Mouse (Mus musculus) MEL (cell line): Measurements from ENCODE around the gene Cbr4. TPM values are rescaled to one million over a fixed set of nuclear protein-coding genes. Genes with fewer than 3 reads are reported as not detected.
A peak's percentile ranks its signal among the peaks of the same experiment; 100 is the strongest.

Experiments used
- DNase-seq: peaks from one replicate; pipeline ENCODE4 v3.0.0; 2011; ENCODE audit warnings: low read depth, low spot score
- H3K27ac ChIP-seq: 2 replicates; pipeline ENCODE4 v1.5.1; 2012; ENCODE audit warnings: low read depth, mild to moderate bottlenecking, control low read depth, low read length, moderate library complexity; ENCODE audit not compliant: control insufficient read depth
- H3K27me3 ChIP-seq, 2 experiments: fragments of 150-350 bp in 1 of 2; sonication (generic) in 1 of 2; 2 replicates each; pipeline ENCODE4 v1.6.1; 2012; ENCODE audit warnings: low read length in 2 of 2, mild to moderate bottlenecking in 2 of 2, improper control_type of control experiment in 1 of 2, moderate library complexity in 1 of 2; ENCODE audit not compliant: insufficient read depth in 2 of 2, control insufficient read depth in 1 of 2
- H3K36me3 ChIP-seq, 2 experiments: 2 replicates each; pipeline ENCODE4 v1.6.1; 2012 to 2014; ENCODE audit warnings: low read length in 2 of 2, improper control_type of control experiment in 1 of 2, inconsistent platforms in 1 of 2, mild to moderate bottlenecking in 1 of 2; ENCODE audit not compliant: insufficient read depth in 2 of 2, control insufficient read depth in 1 of 2
- H3K4me1 ChIP-seq, 2 experiments: fragments of 150-350 bp in 1 of 2; sonication (generic) in 1 of 2; 2 replicates each; pipeline ENCODE4 v1.6.1; 2012; ENCODE audit warnings: low read length in 2 of 2, improper control_type of control experiment in 1 of 2, mild to moderate bottlenecking in 1 of 2; ENCODE audit not compliant: insufficient read depth in 2 of 2, control insufficient read depth in 1 of 2
- H3K4me3 ChIP-seq, 2 experiments: fragments of 150-350 bp in 1 of 2; sonication (generic) in 1 of 2; 2 replicates each; pipeline ENCODE4 v1.5.1; 2012; ENCODE audit warnings: low read depth in 2 of 2, low read length in 2 of 2, mild to moderate bottlenecking in 2 of 2, moderate library complexity in 2 of 2, control low read depth in 1 of 2, improper control_type of control experiment in 1 of 2; ENCODE audit not compliant: control insufficient read depth in 1 of 2, insufficient read depth in 1 of 2
- H3K79me2 ChIP-seq: 2 replicates; pipeline ENCODE4 v1.6.1; 2012; ENCODE audit warnings: mild to moderate bottlenecking, low read length, moderate library complexity; ENCODE audit not compliant: control insufficient read depth, poor library complexity, insufficient read depth
- H3K9ac ChIP-seq: 2 replicates; pipeline ENCODE4 v1.6.1; 2012; ENCODE audit warnings: low read depth, mild to moderate bottlenecking, control low read depth, low read length, moderate library complexity; ENCODE audit not compliant: control insufficient read depth, poor library complexity, severe bottlenecking
- H3K9me3 ChIP-seq: fragments of 150-350 bp; sonication (generic); replicated peaks from 2 replicates; pipeline ENCODE4 v1.6.1; 2012; ENCODE audit warnings: mild to moderate bottlenecking, low read length, improper control_type of control experiment, moderate library complexity; ENCODE audit not compliant: insufficient read depth
- BHLHE40 ChIP-seq: IDR thresholded peaks from 2 replicates; pipeline ENCODE4 v1.6.1; 2012; ENCODE audit warnings: low read depth, mild to moderate bottlenecking, inconsistent platforms, low read length, improper control_type of control experiment, borderline replicate concordance
- CHD2 ChIP-seq: IDR thresholded peaks from 2 replicates; pipeline ENCODE4 v1.6.1; 2011; ENCODE audit warnings: low read length, improper control_type of control experiment
- CTCF ChIP-seq, 3 experiments: IDR thresholded peaks in 2 of 3; conservative IDR thresholded peaks in 1 of 3; 2 replicates each; pipeline ENCODE4 v1.5.1; 2011 to 2012; ENCODE audit warnings: low read length in 3 of 3, low read depth in 2 of 3, mild to moderate bottlenecking in 2 of 3, improper control_type of control experiment in 1 of 3, inconsistent platforms in 1 of 3, mixed read lengths in 1 of 3, moderate library complexity in 1 of 3; ENCODE audit not compliant: control insufficient read depth in 1 of 3, insufficient read depth in 1 of 3, poor library complexity in 1 of 3, severe bottlenecking in 1 of 3
- E2F4 ChIP-seq: IDR thresholded peaks from 2 replicates; pipeline ENCODE4 v1.6.1; 2011; ENCODE audit warnings: low read depth, low read length, improper control_type of control experiment, borderline replicate concordance
- ELF1 ChIP-seq: IDR thresholded peaks from 2 replicates; pipeline ENCODE4 v1.6.1; 2014; ENCODE audit warnings: low read depth, mild to moderate bottlenecking, inconsistent platforms, low read length, improper control_type of control experiment, moderate library complexity
- GATA1 ChIP-seq: IDR thresholded peaks from 2 replicates; pipeline ENCODE4 v1.6.1; 2011; ENCODE audit warnings: low read depth, low read length, improper control_type of control experiment
- JUND ChIP-seq: IDR thresholded peaks from 2 replicates; pipeline ENCODE4 v1.6.1; 2011; ENCODE audit warnings: low read depth, mild to moderate bottlenecking, improper control_type of control experiment, low read length
- MAZ ChIP-seq: IDR thresholded peaks from 2 replicates; pipeline ENCODE4 v1.6.1; 2012; ENCODE audit warnings: low read depth, mild to moderate bottlenecking, inconsistent platforms, low read length, improper control_type of control experiment
- MXI1 ChIP-seq: IDR thresholded peaks from 2 replicates; pipeline ENCODE4 v1.6.1; 2011; ENCODE audit warnings: mild to moderate bottlenecking, low read depth, low read length, improper control_type of control experiment
- MYB ChIP-seq: IDR thresholded peaks from 2 replicates; pipeline ENCODE4 v1.6.1; 2011; ENCODE audit warnings: mild to moderate bottlenecking, low read depth, low read length, improper control_type of control experiment
- POLR2AphosphoS2 ChIP-seq: IDR thresholded peaks from 2 replicates; pipeline ENCODE4 v1.6.1; 2011; ENCODE audit warnings: low read length, improper control_type of control experiment
- POLR2AphosphoS5 ChIP-seq: IDR thresholded peaks from 2 replicates; pipeline ENCODE4 v1.6.1; 2012; ENCODE audit warnings: low read depth, borderline replicate concordance, mild to moderate bottlenecking, inconsistent platforms, low read length, moderate library complexity, mixed read lengths
- RAD21 ChIP-seq: IDR thresholded peaks from 2 replicates; pipeline ENCODE4 v1.6.1; 2011; ENCODE audit warnings: mild to moderate bottlenecking, low read depth, low read length, improper control_type of control experiment
- RCOR1 ChIP-seq: IDR thresholded peaks from 2 replicates; pipeline ENCODE4 v1.6.1; 2012; ENCODE audit warnings: low read depth, mild to moderate bottlenecking, inconsistent platforms, low read length, improper control_type of control experiment
- SIN3A ChIP-seq: IDR thresholded peaks from 2 replicates; pipeline ENCODE4 v1.6.1; 2012; ENCODE audit warnings: low read length, improper control_type of control experiment, inconsistent platforms
- SMC3 ChIP-seq: IDR thresholded peaks from 2 replicates; pipeline ENCODE4 v1.6.1; 2011; ENCODE audit warnings: low read depth, low read length, improper control_type of control experiment
- TBP ChIP-seq: IDR thresholded peaks from 2 replicates; pipeline ENCODE4 v1.8.0; 2011; ENCODE audit warnings: low read depth, low read length, improper control_type of control experiment
- TCF12 ChIP-seq: IDR thresholded peaks from 2 replicates; pipeline ENCODE4 v1.6.1; 2014; ENCODE audit warnings: low read depth, mild to moderate bottlenecking, inconsistent platforms, low read length, improper control_type of control experiment, moderate library complexity
- UBTF ChIP-seq: IDR thresholded peaks from 2 replicates; pipeline ENCODE4 v1.6.1; 2012; ENCODE audit warnings: low read depth, mild to moderate bottlenecking, inconsistent platforms, low read length, improper control_type of control experiment, moderate library complexity, borderline replicate concordance; ENCODE audit not compliant: insufficient read depth
- USF2 ChIP-seq, 2 experiments: IDR thresholded peaks; 2 replicates each; pipeline ENCODE4 v1.6.1; 2011 to 2012; ENCODE audit warnings: improper control_type of control experiment in 2 of 2, low read length in 2 of 2, borderline replicate concordance in 1 of 2, inconsistent platforms in 1 of 2, low read depth in 1 of 2, mild to moderate bottlenecking in 1 of 2; ENCODE audit not compliant: insufficient read depth in 1 of 2
- ZC3H11A ChIP-seq: IDR thresholded peaks from 2 replicates; pipeline ENCODE4 v1.6.1; 2012; ENCODE audit warnings: low read depth, mild to moderate bottlenecking, inconsistent platforms, low read length, improper control_type of control experiment
- ZNF384 ChIP-seq: IDR thresholded peaks from 2 replicates; pipeline ENCODE4 v1.6.1; 2012; ENCODE audit warnings: low read depth, mild to moderate bottlenecking, inconsistent platforms, low read length, improper control_type of control experiment
- polyA plus RNA-seq, 2 experiments: library from polyadenylated mRNA; stranded (reverse) in 1 of 2; unstranded in 1 of 2; fragments of >175 nt in 1 of 2; fragments of >200 nt in 1 of 2; gene quantifications; 2 replicates each; pipeline versions ENCODE4 v1.2.1 to v1.2.4; 2012; ENCODE audit warnings: low replicate concordance in 2 of 2, low read depth in 1 of 2; ENCODE audit not compliant: insufficient read length in 2 of 2, insufficient read depth in 1 of 2, missing spikeins in 1 of 2
- total RNA-seq: library from RNA; depleted of rRNA; stranded (reverse); fragments of 300-350 nt; gene quantifications from 2 replicates; pipeline ENCODE4 v1.2.3, GENCODE M21; 2012

Gene Cbr4
- total and polyA plus RNA-seq, 3 experiments, result 15.4 to 15.8 TPM; not detected in 1

GRCm38 (mm10) chr8:61479506-61480214 is 7.9 kb upstream of the Cbr4 start:
- DNase-seq, result peak; percentile 68
- no peaks in the 10 kb centered on the region for H3K79me2 ChIP-seq
- H3K9ac ChIP-seq, result no peak overlapping the region
- no peak overlapping the region for H3K27ac ChIP-seq
- H3K36me3 ChIP-seq, result no peaks in the 10 kb centered on the region
- H3K4me3 ChIP-seq, result no peak overlapping the region
- no peaks in the 10 kb centered on the region for H3K4me1 ChIP-seq
- TF ChIP-seq ELF1 (no peak), MXI1 (no peak), SMC3 (peak; percentile 90), TCF12 (no peak), POLR2AphosphoS5 (no peak), GATA1 (no peak), CTCF (IDR thresholded peaks at IDR 0.05 in 2 of 3, conservative IDR thresholded peaks at IDR 0.05 in 1 of 3; ENCODE audit: control insufficient read depth in 1 of 3, insufficient read depth in 1 of 3, low read depth in 2 of 3, low read length in 3 of 3, poor library complexity in 1 of 3, severe bottlenecking in 1 of 3) (peak; percentile 46 to 82 (median 78)), MYB (no peak), ZC3H11A (peak; percentile 47), JUND (no peak), E2F4 (no peak), UBTF (no peak), RAD21 (peak; percentile 67)
- H3K9me3 ChIP-seq, result no peaks in the 10 kb centered on the region
- H3K27me3 ChIP-seq, result no peaks in the 10 kb centered on the region

- Histone ChIP-seq H3K27ac (no peak overlapping the region), H3K9me3 (no peaks in the 10 kb centered on the region), H3K4me1 (no peaks in the 10 kb centered on the region), H3K9ac (no peak overlapping the region), H3K4me3 (no peak overlapping the region), H3K36me3 (no peaks in the 10 kb centered on the region), H3K27me3 (no peaks in the 10 kb centered on the region), H3K79me2 (no peaks in the 10 kb centered on the region)
- TF ChIP-seq UBTF (no peak), USF2 (IDR thresholded peaks at IDR 0.05; ENCODE audit: borderline replicate concordance in 1 of 2, insufficient read depth in 1 of 2, low read depth in 1 of 2, low read length in 2 of 2) (no peak), TBP (no peak), GATA1 (no peak), RAD21 (no peak), JUND (no peak), MAZ (no peak), POLR2AphosphoS5 (no peak), MYB (no peak), ZNF384 (no peak), CHD2 (no peak), BHLHE40 (no peak), SIN3A (no peak), POLR2AphosphoS2 (no peak), ZC3H11A (no peak), SMC3 (no peak), RCOR1 (no peak)
- DNase-seq, result no peak
These were observed 7.1 kb upstream of the Cbr4 start for GRCm38 (mm10) chr8:61480260-61480967.
